Mouse (Mus musculus): Measurements from ENCODE around the gene Gm20517.

Gene Gm20517

GRCm38 (mm10) chr17:47593854-47594182, 17.6 kb upstream of the Gm20517 start:
- no peak for TF ChIP-seq GATA4 (IDR thresholded peaks at IDR 0.05; ENCODE audit: insufficient replicate concordance, low read length)

GRCm38 (mm10) chr17:47594183-47594968, 17.0 kb upstream of the Gm20517 start:
- no peak for TF ChIP-seq GATA4 (IDR thresholded peaks at IDR 0.05; ENCODE audit: insufficient replicate concordance, low read length)

GRCm38 (mm10) chr17:47594969-47595247, 16.5 kb upstream of the Gm20517 start:
- TF ChIP-seq GATA4 (IDR thresholded peaks at IDR 0.05; ENCODE audit: insufficient replicate concordance, low read length) = no peak

- TF ChIP-seq GATA4 (IDR thresholded peaks at IDR 0.05; ENCODE audit: insufficient replicate concordance, low read length) = no peak; the same call in 1 of the 2 replicates
Measured at GRCm38 (mm10) chr17:47595248-47596161, 15.9 kb upstream of the Gm20517 start.

GRCm38 (mm10) chr17:47596162-47596838, 15.1 kb upstream of the Gm20517 start:
- TF ChIP-seq GATA4 (IDR thresholded peaks at IDR 0.05; ENCODE audit: insufficient replicate concordance, low read length) = no peak

- TF ChIP-seq GATA4 (IDR thresholded peaks at IDR 0.05; ENCODE audit: insufficient replicate concordance, low read length) = no peak
Measured at GRCm38 (mm10) chr17:47596839-47597164, 14.6 kb upstream of the Gm20517 start.

- no peak for TF ChIP-seq GATA4 (IDR thresholded peaks at IDR 0.05; ENCODE audit: insufficient replicate concordance, low read length)
Measured at GRCm38 (mm10) chr17:47597261-47597660, 14.1 kb upstream of the Gm20517 start.

DNA sequence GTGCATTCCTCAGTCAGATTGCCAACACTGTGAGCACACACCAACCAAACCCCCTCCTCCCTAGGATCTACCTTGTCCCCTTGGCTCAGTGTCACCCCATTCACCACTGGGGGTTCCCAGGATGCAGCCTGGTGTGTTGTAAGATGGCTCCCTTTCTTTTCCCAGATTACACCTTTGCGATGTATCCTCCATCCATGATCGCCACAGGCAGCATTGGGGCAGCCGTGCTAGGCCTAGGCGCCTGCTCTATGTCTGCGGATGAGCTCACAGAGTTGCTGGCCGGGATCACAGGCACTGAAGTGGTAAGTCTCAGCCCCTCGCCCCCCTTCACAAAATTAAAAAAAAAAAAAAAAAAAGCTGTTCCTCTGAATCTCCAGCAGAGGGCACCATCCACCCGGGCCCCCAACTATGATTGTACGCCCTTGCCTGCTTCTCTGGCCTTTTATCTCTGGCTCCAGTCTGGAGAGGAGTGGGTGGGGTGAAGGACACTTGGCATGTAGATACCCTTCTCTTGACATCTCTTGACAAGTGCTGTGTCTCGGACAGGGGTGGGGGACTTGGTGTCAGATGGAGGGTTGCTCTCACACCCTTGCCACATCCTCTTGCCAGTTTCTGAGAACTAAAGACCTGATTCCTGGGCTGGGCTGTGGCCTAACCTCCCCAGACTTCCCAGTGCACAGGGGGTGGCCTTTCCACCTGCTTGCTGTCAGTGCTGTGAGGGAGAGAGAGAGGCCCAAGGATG, 13.4 kb upstream of the Gm20517 start:
- no peak for TF ChIP-seq GATA4 (IDR thresholded peaks at IDR 0.05; ENCODE audit: insufficient replicate concordance, low read length)

- no peak for TF ChIP-seq GATA4 (IDR thresholded peaks at IDR 0.05; ENCODE audit: insufficient replicate concordance, low read length)
Measured at GRCm38 (mm10) chr17:47599511-47600297, 11.7 kb upstream of the Gm20517 start.

GRCm38 (mm10) chr17:47600601-47601388, 10.6 kb upstream of the Gm20517 start:
- TF ChIP-seq GATA4 (IDR thresholded peaks at IDR 0.05; ENCODE audit: insufficient replicate concordance, low read length) = no peak

DNA sequence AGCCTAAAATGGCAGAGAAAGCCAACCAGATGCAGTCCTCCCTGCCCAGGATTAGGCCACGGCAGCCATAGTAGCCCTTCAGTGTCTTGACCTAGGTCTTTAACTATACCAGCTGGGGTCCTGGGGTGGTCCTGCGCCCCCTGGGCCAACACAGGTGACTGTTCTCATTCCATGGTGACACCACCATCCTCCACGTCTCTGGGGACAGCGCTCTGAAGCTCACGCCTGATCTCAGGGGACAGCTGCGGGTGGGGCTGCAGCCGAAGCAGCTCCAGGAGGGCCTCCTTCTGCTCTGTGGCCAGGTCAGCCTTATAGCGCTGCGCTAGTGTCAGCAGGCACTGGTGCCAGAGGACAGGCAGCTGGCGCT, 10.0 kb upstream of the Gm20517 start:
- no peak for TF ChIP-seq GATA4 (IDR thresholded peaks at IDR 0.05; ENCODE audit: insufficient replicate concordance, low read length)

GRCm38 (mm10) chr17:47602289-47602688, 9.1 kb upstream of the Gm20517 start:
- TF ChIP-seq GATA4 (IDR thresholded peaks at IDR 0.05; ENCODE audit: insufficient replicate concordance, low read length) = no peak

GRCm38 (mm10) chr17:47606220-47606619, 5.2 kb upstream of the Gm20517 start:
- no peak for TF ChIP-seq GATA4 (IDR thresholded peaks at IDR 0.05; ENCODE audit: insufficient replicate concordance, low read length)

DNA sequence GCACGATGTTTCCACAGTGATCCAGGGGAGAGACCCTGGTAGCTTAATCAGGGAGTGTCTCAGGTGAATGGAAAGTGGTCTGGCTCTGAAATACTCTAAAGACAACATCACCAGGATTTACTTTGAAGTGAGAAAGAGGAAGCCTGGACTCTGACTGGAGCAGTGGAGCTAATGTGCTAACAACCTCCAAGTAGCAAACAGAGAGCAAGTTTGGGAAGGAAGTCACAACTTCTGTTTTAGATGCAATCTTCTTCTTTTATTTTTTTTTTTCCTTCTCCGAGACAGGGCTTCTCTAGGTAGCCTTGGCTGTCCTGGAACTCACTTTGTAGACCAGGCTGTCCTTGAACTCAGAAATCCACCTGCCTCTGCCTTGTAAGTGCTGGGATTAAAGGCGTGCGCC, 2.2 kb upstream of the Gm20517 start:
- TF ChIP-seq GATA4 (IDR thresholded peaks at IDR 0.05; ENCODE audit: insufficient replicate concordance, low read length) = no peak

Data from liver, adult (tissue).